Mouse (Mus musculus) intestine, postnatal 0 days (tissue): Measurements from ENCODE around the gene Ceacam15. TPM values are rescaled to one million over a fixed set of nuclear protein-coding genes. Genes with fewer than 3 reads are reported as not detected.
A peak's percentile ranks its signal among the peaks of the same experiment; 100 is the strongest.

Experiments used
- ATAC-seq: fragments of 200-750 bp; cut with Nextera tagmentation; 2 replicates; pipeline ENCODE4 v1.8.0; 2017; ENCODE audit warnings: mild to moderate bottlenecking, moderate TSS enrichment, moderate library complexity
- H3K27ac ChIP-seq: fragments of 300-500 bp; sonication (generic); 2 replicates; pipeline ENCODE4 v1.5.1; 2014; ENCODE audit warnings: mild to moderate bottlenecking, low read depth, low read length, moderate library complexity
- H3K27me3 ChIP-seq: fragments of 300-500 bp; sonication (generic); replicated peaks from 2 replicates; pipeline ENCODE4 v1.6.1; 2014; ENCODE audit warnings: low read length, mixed read lengths; ENCODE audit not compliant: control insufficient read depth, insufficient read depth
- H3K36me3 ChIP-seq: fragments of 300-500 bp; sonication (generic); 2 replicates; pipeline ENCODE4 v1.6.1; 2014; ENCODE audit warnings: mild to moderate bottlenecking, moderate library complexity; ENCODE audit not compliant: control insufficient read depth, insufficient read depth
- H3K4me1 ChIP-seq: fragments of 300-500 bp; sonication (generic); replicated peaks from 2 replicates; pipeline ENCODE4 v1.6.1; 2014; ENCODE audit warnings: antibody characterized with exemption, low read length, mixed read lengths; ENCODE audit not compliant: control insufficient read depth, insufficient read depth
- H3K4me2 ChIP-seq: fragments of 300-500 bp; sonication (generic); replicated peaks from 2 replicates; pipeline ENCODE4 v1.6.1; 2014; ENCODE audit warnings: low read depth, mild to moderate bottlenecking, moderate library complexity
- H3K4me3 ChIP-seq: fragments of 300-500 bp; sonication (generic); 2 replicates; pipeline ENCODE4 v1.5.1; 2014; ENCODE audit warnings: low read depth, low read length
- H3K9ac ChIP-seq: fragments of 300-500 bp; sonication (generic); 2 replicates; pipeline ENCODE4 v1.6.1; 2014; ENCODE audit warnings: mild to moderate bottlenecking, low read depth, low read length
- H3K9me3 ChIP-seq: fragments of 300-500 bp; sonication (generic); 2 replicates; pipeline ENCODE4 v1.6.1; 2016; ENCODE audit warnings: mixed run types; ENCODE audit not compliant: control insufficient read depth
- CTCF ChIP-seq: sonication (generic); IDR thresholded peaks from 2 replicates; pipeline ENCODE4 v1.5.1; 2016; ENCODE audit warnings: low read depth, mild to moderate bottlenecking, control low read depth, antibody characterized with exemption, moderate library complexity
- WGBS: fragments of 180-500 bp; shearing (Covaris S2); extraction: QIAGEN DNeasy Blood & Tissue Kit; methylation state at CpG from one replicate; pipeline ENCODE4 v1.1.7; 2014; 5-methylcytosine and 5-hydroxymethylcytosine counted together
- polyA plus RNA-seq: library from polyadenylated mRNA; unstranded; fragments of >200 nt; fragmentation: Nextera tagmentation; extraction: Ambion mirVana; gene quantifications from 2 replicates; pipeline ENCODE4 v1.2.1, GENCODE M21; 2015

The Ceacam15 gene
- polyA plus RNA-seq, 1 experiment from 2014 or later: not detected

DNA sequence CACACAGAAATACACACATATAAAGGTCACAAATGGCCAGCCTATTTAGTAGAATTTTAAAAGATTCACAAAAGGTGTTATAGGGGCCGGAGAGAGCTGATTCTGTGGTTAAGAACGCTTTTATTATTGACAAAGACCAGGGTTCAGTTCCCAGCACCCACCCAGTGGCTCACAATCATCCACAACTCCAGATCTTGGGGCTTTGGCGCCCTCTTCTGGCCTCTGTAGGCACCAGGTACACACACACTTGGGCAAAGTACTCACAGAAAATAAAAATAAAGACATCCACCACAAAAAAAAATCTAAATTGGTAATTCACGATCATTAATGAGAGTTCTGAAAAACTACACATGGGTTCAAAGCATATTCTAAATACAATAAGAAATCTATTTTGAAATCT, 43.6 kb downstream of the Ceacam15 start:
- H3K27ac ChIP-seq: no peak overlapping the region
- H3K4me1 ChIP-seq: no peaks in the 10 kb centered on the region
- no peaks in the 10 kb centered on the region for H3K27me3 ChIP-seq
- H3K36me3 ChIP-seq: no peaks in the 10 kb centered on the region
- no peak overlapping the region for H3K9ac ChIP-seq
- no peak for ATAC-seq
- no peak for TF ChIP-seq CTCF
- 60% methylated on average over 4 of the region's 4 CpGs for WGBS
- no peak overlapping the region for H3K4me2 ChIP-seq
- H3K4me3 ChIP-seq: no peak overlapping the region
- H3K9me3 ChIP-seq: no peaks in the 10 kb centered on the region

DNA sequence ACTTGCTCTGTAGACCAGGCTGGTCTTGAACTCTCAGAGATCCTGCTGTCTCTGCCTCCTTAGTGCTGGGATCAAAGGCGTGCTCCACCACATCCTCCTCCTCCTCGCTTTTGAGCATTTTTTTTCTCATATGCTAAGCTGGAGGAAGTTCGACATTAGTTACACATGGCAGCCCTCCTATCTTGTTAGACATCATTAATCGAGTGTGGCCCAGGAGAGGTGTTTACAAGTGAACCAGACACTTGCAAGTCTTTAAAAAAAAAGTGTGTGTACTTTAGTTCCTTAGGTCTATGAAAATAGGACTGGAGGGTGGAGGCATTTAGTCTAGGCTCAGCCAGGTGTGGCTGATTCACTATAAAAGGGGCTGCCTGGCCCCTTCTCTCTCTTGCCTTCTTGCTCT, 44.5 kb downstream of the Ceacam15 start:
- 42% methylated on average over 4 of the region's 4 CpGs for WGBS
- H3K27ac ChIP-seq: no peak overlapping the region
- no peak overlapping the region for H3K9ac ChIP-seq
- no peaks in the 10 kb centered on the region for H3K27me3 ChIP-seq
- TF ChIP-seq CTCF: no peak
- ATAC-seq: no peak
- H3K4me2 ChIP-seq: no peak overlapping the region
- no peaks in the 10 kb centered on the region for H3K4me1 ChIP-seq
- H3K9me3 ChIP-seq: no peaks in the 10 kb centered on the region
- no peaks in the 10 kb centered on the region for H3K36me3 ChIP-seq
- no peak overlapping the region for H3K4me3 ChIP-seq

DNA sequence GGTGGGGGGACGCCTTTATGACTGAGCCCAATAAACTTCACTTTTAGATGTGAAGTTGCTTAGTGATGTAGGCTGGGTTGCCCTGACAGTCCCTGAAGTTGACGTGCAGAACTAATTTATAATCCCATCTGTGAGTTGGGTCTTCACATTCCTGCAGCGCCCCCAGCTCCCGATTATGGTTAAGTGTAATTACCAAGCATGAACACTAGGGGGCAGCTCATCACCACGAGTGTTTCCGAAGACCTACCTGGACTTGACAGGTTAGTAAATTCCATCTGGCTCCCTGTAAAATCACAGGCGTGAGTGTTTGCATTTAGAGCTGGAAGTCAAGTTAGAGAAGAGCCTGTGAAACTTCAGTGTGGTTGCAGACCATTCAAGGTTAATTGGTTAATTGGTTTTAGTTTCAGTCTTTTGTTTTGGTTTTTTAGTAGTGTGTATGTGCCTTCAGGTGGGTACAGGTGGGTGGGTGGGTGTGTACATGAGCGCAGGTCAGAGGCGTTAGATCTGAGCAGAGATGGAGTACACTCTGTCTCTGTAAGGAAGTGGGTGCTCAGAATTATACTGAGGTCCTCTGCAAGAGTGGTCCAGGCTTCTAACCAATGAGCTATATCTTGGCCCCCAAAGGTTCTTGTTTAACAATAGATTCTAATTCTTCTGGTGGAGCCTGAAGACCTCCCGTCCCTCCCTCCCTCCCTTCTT, 45.8 kb downstream of the Ceacam15 start:
- Histone ChIP-seq H3K36me3 (no peaks in the 10 kb centered on the region), H3K4me2 (no peak overlapping the region), H3K27me3 (no peaks in the 10 kb centered on the region), H3K9ac (no peak overlapping the region), H3K9me3 (no peaks in the 10 kb centered on the region), H3K27ac (no peak overlapping the region), H3K4me1 (no peaks in the 10 kb centered on the region), H3K4me3 (no peak overlapping the region)
- peak; percentile 91 for TF ChIP-seq CTCF
- no peak for ATAC-seq
- WGBS: 18% methylated on average over 10 of the region's 10 CpGs

DNA sequence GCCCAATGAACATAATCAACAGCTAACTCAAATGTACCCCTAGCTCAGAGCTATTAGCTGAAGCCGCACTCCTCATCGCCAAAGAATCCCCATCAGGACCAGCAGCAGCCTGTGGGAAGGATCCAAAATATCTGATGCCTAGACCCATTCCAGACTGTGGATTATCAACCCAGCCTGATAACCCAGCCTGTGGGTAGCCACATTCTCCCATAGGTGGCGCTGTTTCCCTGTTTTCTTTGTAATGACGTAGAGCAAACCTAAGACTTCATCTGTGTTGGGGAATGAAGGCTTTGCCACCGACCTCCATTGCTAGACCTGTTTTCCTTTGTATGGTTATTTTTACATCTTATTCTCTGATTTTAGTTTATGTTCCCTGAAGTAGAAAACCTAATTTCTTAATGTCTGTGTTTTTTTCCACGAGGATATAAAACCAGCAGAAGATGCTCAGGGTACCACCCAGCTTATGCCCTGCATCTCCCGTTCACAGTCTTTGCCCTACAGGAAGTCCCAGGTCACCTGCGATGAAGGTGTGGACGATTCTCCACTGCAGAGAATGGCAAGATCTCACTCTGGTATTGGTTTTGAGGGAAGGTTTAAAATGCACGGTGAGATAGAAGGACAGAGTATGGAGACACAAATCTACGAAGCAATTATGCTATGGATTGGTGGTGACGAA, 47.3 kb downstream of the Ceacam15 start:
- H3K4me1 ChIP-seq: no peaks in the 10 kb centered on the region
- peak; percentile 93 for TF ChIP-seq CTCF
- no peak overlapping the region for H3K4me3 ChIP-seq
- no peak overlapping the region for H3K27ac ChIP-seq
- H3K4me2 ChIP-seq: no peak overlapping the region
- WGBS: 36% methylated on average over 12 of the region's 12 CpGs
- H3K9ac ChIP-seq: no peak overlapping the region
- no peaks in the 10 kb centered on the region for H3K36me3 ChIP-seq
- no peaks in the 10 kb centered on the region for H3K9me3 ChIP-seq
- no peaks in the 10 kb centered on the region for H3K27me3 ChIP-seq
- ATAC-seq: peak; percentile 55; the same call in 1 of the 2 replicates

DNA sequence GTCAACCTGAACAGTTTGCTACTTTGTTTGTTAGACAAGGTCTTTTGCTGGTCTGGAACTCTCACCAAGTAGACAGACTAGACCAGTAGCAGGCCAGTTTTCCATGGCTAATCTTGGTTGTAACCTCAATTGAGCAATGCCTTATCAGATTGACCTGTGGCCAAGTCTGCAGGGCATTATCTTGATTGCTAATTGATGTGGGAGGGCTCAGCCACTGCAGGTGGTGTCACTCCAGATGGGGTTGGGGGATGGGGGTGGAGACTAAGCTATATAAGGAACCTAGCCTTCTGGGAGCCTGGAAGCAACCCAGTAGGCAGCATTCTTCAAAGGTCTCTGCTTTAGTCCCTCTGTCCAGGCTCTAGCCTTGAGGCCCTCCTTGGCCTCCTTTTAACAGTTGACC, 51.8 kb downstream of the Ceacam15 start:
- Histone ChIP-seq H3K36me3 (no peaks in the 10 kb centered on the region), H3K27ac (no peak overlapping the region), H3K9ac (no peak overlapping the region), H3K9me3 (no peaks in the 10 kb centered on the region), H3K27me3 (0 out of 2 replicates have a peak, but pooled peaks cover under 1% of the 10 kb centered on the region), H3K4me2 (no peak overlapping the region), H3K4me1 (no peaks in the 10 kb centered on the region), H3K4me3 (no peak overlapping the region)
- no peak for TF ChIP-seq CTCF
- ATAC-seq: no peak

DNA sequence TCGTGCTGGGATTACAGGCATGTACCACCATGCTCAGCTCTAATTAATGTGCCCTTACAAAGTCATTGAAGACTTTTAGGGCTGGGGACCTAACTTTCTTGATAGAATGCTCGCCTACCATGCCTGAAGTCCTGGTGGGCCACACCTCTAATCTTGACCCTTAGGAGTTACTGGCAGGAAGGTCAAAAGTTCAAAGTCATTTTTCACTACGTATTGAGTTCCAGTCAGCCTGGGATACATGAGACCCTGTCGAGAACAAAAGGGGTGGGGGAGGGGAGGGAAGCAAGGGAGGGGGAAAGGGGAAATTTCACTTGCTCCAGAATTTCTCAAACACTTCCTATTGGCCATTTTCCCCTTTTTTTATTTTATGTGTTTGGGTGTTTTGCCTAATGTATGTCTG, 52.4 kb downstream of the Ceacam15 start:
- no peaks in the 10 kb centered on the region for H3K9me3 ChIP-seq
- H3K4me2 ChIP-seq: no peak overlapping the region
- no peak overlapping the region for H3K27ac ChIP-seq
- H3K9ac ChIP-seq: no peak overlapping the region
- no peak for ATAC-seq
- no peak for TF ChIP-seq CTCF
- H3K4me1 ChIP-seq: no peaks in the 10 kb centered on the region
- no peaks in the 10 kb centered on the region for H3K36me3 ChIP-seq
- 44% methylated on average over 4 of the region's 4 CpGs for WGBS
- no peak overlapping the region for H3K4me3 ChIP-seq
- H3K27me3 ChIP-seq: 0 out of 2 replicates have a peak, but pooled peaks cover 4% of the 10 kb centered on the region

Other genes starting within 250 kb of the Ceacam15 start
- gene Tmem160, start 222.9 kb downstream of the Ceacam15 start, polyA plus RNA-seq: 124 and 132 TPM in 2 replicates
- 0.22 and 0.27 TPM in 2 replicates for gene Npas1, start 198.0 kb downstream of the Ceacam15 start, polyA plus RNA-seq
- gene Arhgap35, start 60.7 kb downstream of the Ceacam15 start, polyA plus RNA-seq: 3.3 and 3.4 TPM in 2 replicates
- not detected in 2 replicates for gene Ceacam9, start 46.2 kb upstream of the Ceacam15 start, polyA plus RNA-seq
- 316 and 329 TPM in 2 replicates for gene Ap2s1, start 62.7 kb upstream of the Ceacam15 start, polyA plus RNA-seq
- 19.8 and 22.8 TPM in 2 replicates for gene Slc1a5, start 105.6 kb upstream of the Ceacam15 start, polyA plus RNA-seq
- 33.7 and 35.8 TPM in 2 replicates for gene Strn4, start 140.2 kb upstream of the Ceacam15 start, polyA plus RNA-seq
- 12.3 and 12.7 TPM in 2 replicates for gene Fkrp, start 141.0 kb upstream of the Ceacam15 start, polyA plus RNA-seq
- 9.2 and 11.2 TPM in 2 replicates for gene Prkd2, start 167.2 kb upstream of the Ceacam15 start, polyA plus RNA-seq
- gene Dact3, start 199.6 kb upstream of the Ceacam15 start, polyA plus RNA-seq: 3.4 and 3.7 TPM in 2 replicates
- 4.7 and 5.3 TPM in 2 replicates for gene Gng8, start 216.1 kb upstream of the Ceacam15 start, polyA plus RNA-seq
- gene Ptgir, start 230.8 kb upstream of the Ceacam15 start, polyA plus RNA-seq: 1.7 and 1.8 TPM in 2 replicates
- gene Calm3, start 248.4 kb upstream of the Ceacam15 start, polyA plus RNA-seq: 236 and 241 TPM in 2 replicates